Mouse (Mus musculus) hindbrain, postnatal 0 days (tissue): ENCODE results near the gene Atp11a. TPM values are rescaled to one million over a fixed set of nuclear protein-coding genes. Genes with fewer than 3 reads are reported as not detected.

Source experiments
- ATAC-seq: fragments of 200-750 bp; cut with Nextera tagmentation; 2 replicates; pipeline ENCODE4 v1.8.0; 2017; ENCODE audit warnings: mild to moderate bottlenecking, moderate TSS enrichment, moderate library complexity
- DNase-seq: peaks from one replicate; pipeline ENCODE4 v3.0.0-alpha.2; 2015; ENCODE audit warnings: low spot score
- H3K27ac ChIP-seq: fragments of 300-500 bp; sonication (generic); 2 replicates; pipeline ENCODE4 v1.5.1; 2014; ENCODE audit warnings: mild to moderate bottlenecking
- H3K27me3 ChIP-seq: fragments of 300-500 bp; sonication (generic); 2 replicates; pipeline ENCODE4 v1.6.1; 2014; ENCODE audit warnings: low read length, mixed read lengths; ENCODE audit not compliant: insufficient read depth
- H3K36me3 ChIP-seq: fragments of 300-500 bp; sonication (generic); 2 replicates; pipeline ENCODE4 v1.6.1; 2014; ENCODE audit warnings: low read length, mixed read lengths; ENCODE audit not compliant: insufficient read depth
- H3K4me1 ChIP-seq: fragments of 300-500 bp; sonication (generic); 2 replicates; pipeline ENCODE4 v1.6.1; 2014; ENCODE audit warnings: antibody characterized with exemption, low read length, mixed read lengths; ENCODE audit not compliant: insufficient read depth
- H3K4me2 ChIP-seq: fragments of 300-500 bp; sonication (generic); 2 replicates; pipeline ENCODE4 v1.6.1; 2014; ENCODE audit warnings: low read depth, mild to moderate bottlenecking, low read length, moderate library complexity, mixed read lengths
- H3K4me3 ChIP-seq: fragments of 300-500 bp; sonication (generic); 2 replicates; pipeline ENCODE4 v1.5.1; 2014; ENCODE audit warnings: low read length
- H3K9ac ChIP-seq: fragments of 300-500 bp; sonication (generic); replicated peaks from 2 replicates; pipeline ENCODE4 v1.6.1; 2014; ENCODE audit warnings: mild to moderate bottlenecking, low read length, moderate library complexity, mixed read lengths
- H3K9me3 ChIP-seq: fragments of 300-500 bp; sonication (generic); 2 replicates; pipeline ENCODE4 v1.6.1; 2016; ENCODE audit warnings: low read length, mixed read lengths
- CTCF ChIP-seq: IDR thresholded peaks from 2 replicates; pipeline ENCODE4 v1.5.1; 2016; ENCODE audit warnings: antibody characterized with exemption, control low read depth, low read depth
- WGBS: fragments of 180-500 bp; shearing (Covaris S2); extraction: QIAGEN DNeasy Blood & Tissue Kit; methylation state at CpG from one replicate; pipeline ENCODE4 v1.1.7; 2014; 5-methylcytosine and 5-hydroxymethylcytosine counted together
- polyA plus RNA-seq: library from polyadenylated mRNA; unstranded; fragments of >200 nt; fragmentation: Nextera tagmentation; extraction: Ambion mirVana; gene quantifications from 2 replicates; pipeline ENCODE4 v1.2.1, GENCODE M21; 2015
- total RNA-seq: library from RNA; depleted of rRNA; stranded (reverse); fragments of >200 nt; gene quantifications from 2 replicates; pipeline ENCODE4 v1.2.3, GENCODE M21; 2014

Gene Atp11a
- total and polyA plus RNA-seq, 2 experiments from 2014 or later = 12.5 to 48.8 TPM

DNA sequence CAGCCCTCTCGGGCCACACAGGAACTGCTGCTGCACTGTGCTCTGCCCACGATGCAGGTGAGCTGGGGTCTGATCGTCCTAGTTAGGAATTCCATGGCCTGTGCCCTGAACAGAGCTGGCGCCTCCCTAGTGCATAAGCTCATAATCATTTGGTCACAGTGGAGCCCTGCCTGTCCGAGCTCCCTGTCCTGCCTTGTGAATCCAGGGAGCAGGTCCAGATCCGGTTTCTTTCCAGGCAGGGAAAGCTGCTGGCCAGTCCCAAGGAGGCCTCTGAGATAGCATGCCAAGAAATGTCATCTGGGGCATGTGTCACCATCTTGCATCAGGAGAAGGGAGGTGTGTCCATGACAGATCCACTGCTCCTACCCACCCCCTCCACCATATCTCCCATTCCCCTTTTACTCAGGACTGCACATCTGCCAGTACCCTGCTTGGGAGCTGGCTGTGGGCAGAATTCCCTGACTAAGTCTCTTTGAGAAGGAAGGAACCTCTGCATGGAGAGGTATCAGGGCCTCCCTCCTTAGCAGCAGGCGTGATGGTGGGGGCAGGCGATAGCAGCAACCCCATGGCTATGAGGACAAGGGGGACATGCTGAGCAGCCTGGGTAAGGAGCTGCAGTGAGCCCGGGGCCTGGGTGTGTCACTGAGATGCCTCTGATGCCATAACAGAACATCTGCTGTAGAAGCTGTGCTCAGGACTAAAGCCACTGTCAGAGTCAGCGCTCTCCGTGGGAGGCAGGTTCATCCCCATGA lies 138.1 kb downstream of the Atp11a start:
- no peak overlapping the region for H3K4me2 ChIP-seq
- ATAC-seq (no peak), DNase-seq (no peak)
- no peaks in the 10 kb centered on the region for H3K36me3 ChIP-seq
- no peak overlapping the region for H3K27ac ChIP-seq
- WGBS = 71% methylated on average over 11 of the region's 11 CpGs
- no peaks in the 10 kb centered on the region for H3K4me1 ChIP-seq
- no peak overlapping the region for H3K4me3 ChIP-seq
- no peaks in the 10 kb centered on the region for H3K9me3 ChIP-seq
- H3K9ac ChIP-seq = no peak overlapping the region
- H3K27me3 ChIP-seq = no peaks in the 10 kb centered on the region
- no peak for TF ChIP-seq CTCF

DNA sequence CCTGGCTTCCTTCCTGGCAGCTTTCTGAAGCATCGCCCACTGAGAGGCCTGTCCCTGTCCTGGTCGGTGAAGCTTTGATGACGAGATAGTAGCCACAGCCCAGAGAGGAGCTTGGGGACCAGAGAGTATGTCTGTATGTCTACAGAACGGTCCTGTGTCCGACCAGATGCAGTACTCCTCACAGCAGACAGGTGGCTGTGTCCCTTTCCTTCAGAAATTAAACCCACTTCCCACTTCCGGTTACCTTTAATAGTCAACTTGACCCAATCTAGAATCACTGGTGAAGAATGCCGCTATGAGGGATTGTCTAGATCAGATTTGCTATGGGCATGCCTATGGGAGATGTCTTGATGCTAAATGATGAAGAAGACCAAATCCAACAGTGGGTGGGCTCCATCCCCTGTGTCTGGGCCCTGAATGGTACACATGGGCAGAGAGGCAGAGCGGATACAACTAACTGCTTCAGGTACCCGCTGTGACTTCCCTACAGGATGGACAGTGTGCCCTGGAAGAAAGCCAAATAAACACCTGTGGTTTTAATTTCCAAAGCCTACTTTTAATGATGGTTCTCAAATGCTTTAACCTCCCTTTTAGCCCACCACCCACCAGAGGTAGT lies 138.8 kb downstream of the Atp11a start:
- WGBS = 75% methylated on average over 9 of the region's 9 CpGs
- Histone ChIP-seq H3K9ac (no peak overlapping the region), H3K4me1 (no peaks in the 10 kb centered on the region)

DNA sequence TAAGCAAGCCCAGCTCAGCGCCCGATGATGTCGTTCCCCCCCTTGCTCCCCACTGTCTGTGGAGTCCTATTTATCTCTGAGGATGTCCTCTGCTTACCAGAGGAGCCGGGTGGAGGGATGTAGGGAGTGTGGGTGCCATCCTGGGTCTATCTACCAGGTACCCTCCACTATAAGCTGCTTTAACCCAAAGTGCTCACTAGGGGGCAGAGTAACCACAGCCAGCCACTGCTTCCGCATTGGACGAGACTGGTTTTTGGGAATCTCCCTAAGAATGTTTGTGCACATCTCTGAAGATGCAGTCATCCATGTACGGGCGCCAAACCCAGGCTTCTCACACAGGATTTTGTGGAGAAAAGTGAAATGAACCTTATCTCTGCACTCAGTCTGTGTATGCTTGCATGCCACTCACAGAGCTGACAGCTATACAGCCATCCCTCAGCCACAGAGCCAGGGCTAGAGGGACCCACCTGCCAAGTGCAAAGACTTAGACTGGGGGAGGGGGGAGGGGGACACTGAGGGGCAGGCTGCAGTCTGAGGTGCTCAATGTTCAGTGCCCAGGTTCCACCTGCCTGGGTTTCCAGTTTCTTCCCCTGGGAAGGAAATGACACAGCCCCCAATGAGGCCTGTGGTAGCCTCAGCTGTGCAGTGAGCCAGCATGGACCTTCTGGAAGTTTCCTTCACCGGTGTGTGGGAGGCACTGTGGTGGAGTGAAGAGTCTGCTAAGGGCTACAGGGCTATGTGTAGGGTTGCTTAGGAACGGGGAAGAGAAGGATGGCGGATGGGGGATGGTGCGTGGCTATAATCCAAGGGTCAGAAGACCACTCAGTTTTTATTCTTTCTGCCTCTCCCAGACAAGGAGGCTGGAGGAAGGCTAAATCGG lies 139.9 kb downstream of the Atp11a start:
- ATAC-seq (peak; percentile 71), DNase-seq (peak; percentile 81)
- H3K9me3 ChIP-seq = no peaks in the 10 kb centered on the region
- no peaks in the 10 kb centered on the region for H3K36me3 ChIP-seq
- no peak overlapping the region for H3K9ac ChIP-seq
- no peak overlapping the region for H3K27ac ChIP-seq
- H3K4me1 ChIP-seq = no peaks in the 10 kb centered on the region
- H3K4me2 ChIP-seq = no peak overlapping the region
- WGBS = 50% methylated on average over 13 of the region's 13 CpGs
- peak; percentile 89 for TF ChIP-seq CTCF
- no peaks in the 10 kb centered on the region for H3K27me3 ChIP-seq
- no peak overlapping the region for H3K4me3 ChIP-seq

More for the DNA sequence above, 138.8 kb downstream of the Atp11a start:
- no peaks in the 10 kb centered on the region for H3K36me3 ChIP-seq
- ATAC-seq (no peak), DNase-seq (peak; percentile 21)
- no peak overlapping the region for H3K4me2 ChIP-seq
- peak; percentile 70 for TF ChIP-seq CTCF
- no peak overlapping the region for H3K4me3 ChIP-seq
- no peak overlapping the region for H3K27ac ChIP-seq
- H3K9me3 ChIP-seq = no peaks in the 10 kb centered on the region
- no peaks in the 10 kb centered on the region for H3K27me3 ChIP-seq

DNA sequence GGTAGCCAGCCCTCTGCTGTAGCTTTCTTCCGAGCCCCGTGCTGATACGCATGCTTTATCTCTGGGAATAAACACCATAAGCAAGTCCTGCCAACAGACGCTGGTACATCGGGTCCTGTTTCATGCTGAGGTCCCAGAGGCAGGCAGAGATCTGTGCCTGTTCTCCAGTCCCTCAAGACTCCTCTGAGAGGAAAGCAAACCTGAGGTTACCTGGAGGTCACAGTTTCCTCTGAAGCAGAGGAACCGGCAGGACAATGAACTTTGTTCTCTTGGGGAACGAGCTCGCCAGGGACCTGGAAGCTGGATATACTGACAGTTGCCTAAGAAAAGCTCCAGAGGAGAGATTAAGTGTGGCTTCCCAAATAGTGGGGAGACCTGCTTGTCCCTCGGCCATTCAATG lies 141.0 kb downstream of the Atp11a start:
- DNase-seq (no peak), ATAC-seq (no peak)
- H3K9ac ChIP-seq = no peak overlapping the region
- H3K36me3 ChIP-seq = no peaks in the 10 kb centered on the region
- TF ChIP-seq CTCF = no peak
- no peak overlapping the region for H3K4me2 ChIP-seq
- H3K27ac ChIP-seq = no peak overlapping the region
- 71% methylated on average over 9 of the region's 9 CpGs for WGBS
- H3K4me1 ChIP-seq = no peaks in the 10 kb centered on the region
- H3K27me3 ChIP-seq = no peaks in the 10 kb centered on the region
- no peaks in the 10 kb centered on the region for H3K9me3 ChIP-seq
- H3K4me3 ChIP-seq = no peak overlapping the region

DNA sequence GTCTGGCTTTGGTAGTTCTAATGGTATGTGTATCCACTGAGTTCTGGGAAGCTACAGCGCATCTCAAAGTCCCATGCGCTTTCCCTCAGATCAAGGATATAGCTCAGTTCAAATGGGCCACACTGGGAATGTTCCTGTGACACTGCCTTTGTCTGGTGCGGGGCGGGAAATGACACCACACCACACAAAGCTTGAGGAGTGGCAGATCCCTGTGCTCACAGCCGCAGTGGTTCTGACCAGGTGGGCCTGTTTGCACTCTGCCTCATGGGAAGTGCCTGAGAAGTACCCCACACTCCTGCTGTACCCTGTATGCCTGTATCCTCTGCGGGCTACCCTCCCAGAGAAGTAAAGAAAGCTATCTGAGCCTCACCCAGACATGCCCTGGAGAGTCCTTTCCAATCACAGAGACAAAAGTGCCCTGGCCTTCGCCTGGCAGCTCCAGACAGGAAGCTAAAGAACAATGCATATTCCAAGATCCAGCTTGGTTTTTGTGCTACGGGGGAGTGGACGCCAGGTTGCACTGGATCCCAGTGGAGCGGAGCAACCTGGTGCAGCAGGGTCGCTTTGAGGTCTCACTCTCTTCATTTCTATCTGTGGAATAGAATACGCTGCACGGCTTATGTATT lies 147.1 kb downstream of the Atp11a start:
- TF ChIP-seq CTCF = no peak
- DNase-seq (no peak), ATAC-seq (no peak)
- no peaks in the 10 kb centered on the region for H3K4me1 ChIP-seq
- H3K27ac ChIP-seq = 0 out of 2 replicates have a peak overlapping the region, but pooled peaks have one; percentile 11
- H3K4me2 ChIP-seq = no peak overlapping the region
- WGBS = 82% methylated on average over 13 of the region's 13 CpGs
- no peaks in the 10 kb centered on the region for H3K36me3 ChIP-seq
- H3K9ac ChIP-seq = no peak overlapping the region
- H3K4me3 ChIP-seq = no peak overlapping the region
- H3K27me3 ChIP-seq = no peaks in the 10 kb centered on the region
- no peaks in the 10 kb centered on the region for H3K9me3 ChIP-seq

DNA sequence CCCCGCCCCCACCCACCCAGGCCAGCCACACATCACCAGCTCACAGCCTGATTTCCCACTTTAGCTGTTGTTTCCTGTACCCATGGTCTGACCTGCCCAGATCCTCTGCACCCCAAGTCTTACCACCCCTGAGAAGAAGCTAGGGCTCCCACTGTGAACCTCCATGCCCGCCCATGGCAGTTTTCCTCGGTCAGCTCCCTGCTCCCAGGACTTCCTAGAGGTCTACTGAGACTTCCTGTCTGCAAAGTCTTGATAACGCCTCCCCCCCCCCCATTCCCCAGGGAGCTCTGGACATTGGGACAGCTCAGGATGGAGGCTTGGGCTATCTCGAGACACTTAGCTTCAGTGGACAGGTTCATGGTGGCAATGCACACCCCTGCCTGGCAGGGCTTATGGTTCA lies 148.3 kb downstream of the Atp11a start:
- DNase-seq = no peak
- 81% methylated on average over 5 of the region's 5 CpGs for WGBS
- no peak for TF ChIP-seq CTCF

More for the DNA sequence above, 148.3 kb downstream of the Atp11a start:
- Histone ChIP-seq H3K4me1 (no peaks in the 10 kb centered on the region), H3K4me3 (no peak overlapping the region), H3K9me3 (no peaks in the 10 kb centered on the region), H3K9ac (no peak overlapping the region), H3K4me2 (no peak overlapping the region), H3K36me3 (no peaks in the 10 kb centered on the region), H3K27me3 (no peaks in the 10 kb centered on the region), H3K27ac (0 out of 2 replicates have a peak overlapping the region, but pooled peaks have one; percentile 32)
- ATAC-seq = no peak
